Comparison of ENCODE assay signal across 1 mouse cellular context in genomic region chr2:150674900-150675299, GRCm38 (mm10).
TF ChIP-seq lines count a peak whose summit lies in the region.

No protein-coding gene starts in this region.

TF ChIP-seq in MEL, 35 proteins besides CTCF, POLR2A, EP300 and RAD21 (continued from another document):
- peak; percentile 67 for TF ChIP-seq MXI1 (IDR thresholded peaks at IDR 0.05; ENCODE audit: low read depth, low read length)
- TF ChIP-seq MEF2A (IDR thresholded peaks at IDR 0.05; ENCODE audit: extremely low read depth, insufficient replicate concordance, low read depth, low read length, poor library complexity, severe bottlenecking) = no peak
- peak; percentile 64; the same call in 1 of the 2 replicates for TF ChIP-seq SIN3A (IDR thresholded peaks at IDR 0.05; ENCODE audit: low read length)
- TF ChIP-seq TAL1 (IDR thresholded peaks at IDR 0.05; ENCODE audit: low read length) = no peak
- TF ChIP-seq MAZ (IDR thresholded peaks at IDR 0.05; ENCODE audit: low read depth, low read length) = no peak
